Mouse (Mus musculus) limb, embryonic 14.5 days (tissue): ENCODE data around the gene Klhl23. TPM values are rescaled to one million over a fixed set of nuclear protein-coding genes. Genes with fewer than 3 reads are reported as not detected.

Experiments used
- ATAC-seq: fragments of 200-750 bp; cut with Nextera tagmentation; 2 replicates; pipeline ENCODE4 v1.8.0; 2017; ENCODE audit warnings: low read depth, moderate number of reproducible peaks, moderate TSS enrichment; ENCODE audit not compliant: low FRiP score
- DNase-seq: peaks from one replicate; pipeline ENCODE4 v3.0.0-alpha.2; 2015; ENCODE audit warnings: low spot score
- H3K27ac ChIP-seq: fragments of 300-500 bp; sonication (generic); replicated peaks from 2 replicates; pipeline ENCODE4 v1.5.1; 2014; ENCODE audit warnings: low read depth, mild to moderate bottlenecking, low read length, moderate library complexity, mixed read lengths
- H3K27me3 ChIP-seq: fragments of 300-500 bp; sonication (generic); 2 replicates; pipeline ENCODE4 v1.6.1; 2014; ENCODE audit warnings: low read length, mixed read lengths; ENCODE audit not compliant: control insufficient read depth, insufficient read depth
- H3K36me3 ChIP-seq: fragments of 300-500 bp; sonication (generic); 2 replicates; pipeline ENCODE4 v1.6.1; 2014; ENCODE audit warnings: mild to moderate bottlenecking, low read length, moderate library complexity, mixed read lengths; ENCODE audit not compliant: control insufficient read depth, insufficient read depth
- H3K4me1 ChIP-seq: fragments of 300-500 bp; sonication (generic); 2 replicates; pipeline ENCODE4 v1.6.1; 2014; ENCODE audit warnings: antibody characterized with exemption, low read length, mixed read lengths; ENCODE audit not compliant: control insufficient read depth, insufficient read depth
- H3K4me2 ChIP-seq: fragments of 300-500 bp; sonication (generic); replicated peaks from 2 replicates; pipeline ENCODE4 v1.6.1; 2014; ENCODE audit warnings: low read depth, mild to moderate bottlenecking, low read length, moderate library complexity; ENCODE audit not compliant: severe bottlenecking
- H3K4me3 ChIP-seq: fragments of 300-500 bp; sonication (generic); replicated peaks from 2 replicates; pipeline ENCODE4 v1.5.1; 2014; ENCODE audit warnings: low read length
- H3K9ac ChIP-seq: fragments of 300-500 bp; sonication (generic); 2 replicates; pipeline ENCODE4 v1.6.1; 2014; ENCODE audit warnings: mild to moderate bottlenecking, low read depth, low read length, moderate library complexity; ENCODE audit not compliant: severe bottlenecking
- H3K9me3 ChIP-seq: fragments of 300-500 bp; sonication (generic); 2 replicates; pipeline ENCODE4 v1.6.1; 2016; ENCODE audit warnings: low read length; ENCODE audit not compliant: control insufficient read depth
- POLR2A ChIP-seq: fragments of 200-500 bp; IDR thresholded peaks from 2 replicates; pipeline ENCODE4 v1.8.0; 2012; ENCODE audit warnings: inconsistent platforms, mild to moderate bottlenecking, moderate library complexity, borderline replicate concordance; ENCODE audit not compliant: insufficient read depth, insufficient read length; ENCODE audit errors: extremely low read depth
- WGBS: fragments of 180-500 bp; shearing (Covaris S2); extraction: QIAGEN DNeasy Blood & Tissue Kit; methylation state at CpG from one replicate; pipeline ENCODE4 v1.1.7; 2014; 5-methylcytosine and 5-hydroxymethylcytosine counted together
- polyA plus RNA-seq, 2 experiments: library from polyadenylated mRNA; depleted of rRNA in 1 of 2; stranded (reverse) in 1 of 2; unstranded in 1 of 2; fragments of >200 nt; fragmentation: Nextera tagmentation in 1 of 2; extraction: Ambion mirVana in 1 of 2; gene quantifications; 2 replicates each; pipeline versions ENCODE4 v1.2.1 to v1.2.3; 2012 to 2014

Gene Klhl23
- polyA plus RNA-seq, 2 experiments, result 20.7 to 21.2 TPM

DNA sequence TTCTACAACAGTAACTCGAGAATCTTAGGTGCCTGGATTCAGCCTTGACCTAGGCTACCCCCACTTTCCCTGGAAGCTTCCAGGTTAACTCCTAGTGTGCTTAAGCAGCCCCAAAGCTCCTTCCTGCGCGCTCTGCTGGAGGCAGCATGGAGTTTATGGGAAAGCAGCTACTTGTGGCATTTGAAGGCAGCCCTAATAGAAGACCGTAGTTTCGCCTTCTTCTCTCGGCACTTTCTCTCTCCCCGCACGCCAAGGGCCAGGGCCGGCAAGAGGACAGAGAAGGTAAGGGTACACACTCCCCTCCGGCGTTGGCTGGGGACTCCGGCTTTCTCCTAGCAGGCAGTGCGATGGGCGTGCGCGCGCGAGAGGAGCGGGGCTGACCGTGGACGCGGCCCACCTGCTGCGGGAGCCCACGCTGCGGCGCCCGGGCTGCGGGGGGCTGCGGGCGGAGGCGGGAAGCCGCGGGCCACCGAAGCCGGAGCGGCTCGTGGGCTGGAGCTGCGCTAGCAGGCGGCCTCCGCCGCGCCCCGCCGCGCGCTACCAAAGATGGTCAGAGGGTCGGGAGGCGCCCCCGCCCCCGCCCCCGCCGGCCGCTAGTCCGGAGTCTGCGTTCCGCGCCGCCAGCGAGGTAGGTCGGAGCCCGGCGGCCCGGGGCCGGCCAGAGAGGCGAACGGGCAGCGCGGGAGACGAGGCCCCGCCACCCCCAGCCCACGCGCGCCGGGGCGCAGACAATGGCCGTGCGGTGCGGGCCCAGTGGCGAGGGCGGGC, 801 bp downstream of the Klhl23 start:
- H3K4me2 ChIP-seq, result peak overlapping the region; percentile 72
- 1% methylated on average over 45 of the region's 80 CpGs for WGBS

DNA sequence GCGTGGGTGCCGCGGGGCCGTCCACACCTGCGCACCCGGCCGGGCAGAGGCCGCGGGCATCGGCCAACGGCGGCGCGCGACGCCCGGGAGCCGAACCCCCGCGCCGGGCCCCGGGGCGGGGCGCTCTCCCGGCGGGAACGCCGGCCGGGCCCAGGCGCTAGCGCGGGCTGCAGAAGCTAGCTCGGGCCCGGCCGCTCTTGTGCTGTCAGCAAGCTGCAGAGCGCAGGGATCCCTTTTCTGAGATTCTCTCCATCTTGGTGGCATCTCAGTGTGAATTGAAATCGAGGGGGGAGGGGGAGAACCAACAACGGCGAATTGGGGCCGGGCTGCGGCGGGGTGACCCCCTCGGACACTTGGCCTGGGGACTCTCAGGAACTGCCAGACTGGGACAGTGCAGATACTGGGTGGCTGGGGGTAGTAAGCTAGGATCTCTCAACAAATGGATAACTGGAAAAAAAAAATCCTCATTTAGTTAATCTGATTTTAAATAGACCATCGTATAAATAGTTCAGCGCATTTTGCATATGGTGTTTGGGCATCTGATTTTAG, 1.5 kb downstream of the Klhl23 start:
- no peak for TF ChIP-seq POLR2A
- peak; percentile 25 for DNase-seq
- H3K27me3 ChIP-seq, result no peaks in the 10 kb centered on the region

More for the DNA sequence above, 801 bp downstream of the Klhl23 start:
- Histone ChIP-seq H3K4me1 (peaks cover 8% of the 10 kb centered on the region; the same call in 1 of the 2 replicates), H3K27ac (peak overlapping the region; percentile 96), H3K9me3 (no peaks in the 10 kb centered on the region), H3K27me3 (no peaks in the 10 kb centered on the region), H3K4me3 (peak overlapping the region; percentile 82), H3K36me3 (peaks cover 16% of the 10 kb centered on the region; the same call in 1 of the 2 replicates), H3K9ac (peak overlapping the region; percentile 97)
- peak; percentile 65 for DNase-seq
- peak; percentile 82 for ATAC-seq
- peak; percentile 55; the same call in 1 of the 2 replicates for TF ChIP-seq POLR2A

DNA sequence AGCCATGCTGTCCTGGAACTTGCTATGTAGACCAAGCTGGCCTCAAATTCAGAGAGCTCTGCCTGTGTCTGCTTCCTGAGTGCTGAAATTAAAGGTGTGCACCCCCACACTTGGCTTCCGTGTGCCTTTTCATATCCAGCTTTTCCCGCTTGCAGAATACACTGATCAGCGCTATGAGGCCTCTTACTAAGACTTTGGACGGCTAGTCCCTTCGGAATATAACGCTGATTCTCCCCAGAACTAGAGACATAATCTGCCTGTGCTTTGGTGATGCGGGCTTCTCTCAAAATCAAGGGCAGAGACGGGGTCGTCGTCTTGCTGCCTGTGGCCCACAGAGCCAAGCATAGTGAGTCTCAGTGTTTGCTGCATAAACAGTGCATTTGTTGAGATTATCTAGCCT, 4.2 kb downstream of the Klhl23 start:
- DNase-seq, result no peak
- no peak for ATAC-seq
- TF ChIP-seq POLR2A, result no peak
- no peak overlapping the region for H3K9ac ChIP-seq
- H3K4me1 ChIP-seq, result peaks cover 8% of the 10 kb centered on the region; the same call in 1 of the 2 replicates
- no peaks in the 10 kb centered on the region for H3K9me3 ChIP-seq
- peaks cover 31% of the 10 kb centered on the region for H3K36me3 ChIP-seq
- WGBS, result 86% methylated on average over 10 of the region's 10 CpGs
- no peaks in the 10 kb centered on the region for H3K27me3 ChIP-seq
- H3K27ac ChIP-seq, result no peak overlapping the region
- H3K4me2 ChIP-seq, result no peak overlapping the region
- no peak overlapping the region for H3K4me3 ChIP-seq

More for the DNA sequence above, 1.5 kb downstream of the Klhl23 start:
- Histone ChIP-seq H3K36me3 (peaks cover 18% of the 10 kb centered on the region), H3K9me3 (no peaks in the 10 kb centered on the region), H3K4me3 (peak overlapping the region; percentile 82), H3K9ac (peak overlapping the region; percentile 97), H3K4me2 (peak overlapping the region; percentile 72), H3K4me1 (peaks cover 8% of the 10 kb centered on the region; the same call in 1 of the 2 replicates), H3K27ac (peak overlapping the region; percentile 96)
- 2% methylated on average over 38 of the region's 45 CpGs for WGBS
- peak; percentile 77 for ATAC-seq

GRCm38 (mm10) chr2:69826380-69826779, 4.6 kb downstream of the Klhl23 start:
- ATAC-seq (no peak), DNase-seq (no peak)
- Histone ChIP-seq H3K4me2 (no peak overlapping the region), H3K27ac (no peak overlapping the region), H3K36me3 (peaks cover 36% of the 10 kb centered on the region), H3K4me3 (no peak overlapping the region), H3K4me1 (peaks cover 7% of the 10 kb centered on the region; the same call in 1 of the 2 replicates), H3K9me3 (no peaks in the 10 kb centered on the region), H3K9ac (no peak overlapping the region), H3K27me3 (no peaks in the 10 kb centered on the region)
- WGBS, result 85% methylated on average over 2 of the region's 2 CpGs
- no peak for TF ChIP-seq POLR2A

DNA sequence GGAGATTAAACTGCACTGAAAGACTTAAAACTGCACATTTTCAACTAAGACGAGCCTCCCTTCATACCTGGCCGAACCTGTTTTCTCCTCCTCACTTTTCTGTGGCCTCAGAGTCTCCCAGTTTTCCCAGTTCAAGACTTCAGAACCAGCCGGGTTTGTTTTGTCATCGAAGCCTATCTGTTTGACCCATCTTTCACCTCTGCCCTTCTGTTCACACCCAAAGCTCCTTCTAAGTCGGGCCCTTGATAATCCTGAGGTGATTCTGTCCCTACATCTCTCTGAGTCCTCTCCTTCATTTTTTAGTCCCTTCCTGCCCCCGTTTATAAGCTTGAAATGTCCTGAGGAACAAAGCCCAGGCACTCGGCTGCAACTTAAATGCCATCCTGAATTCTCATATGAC, 6.3 kb downstream of the Klhl23 start:
- H3K27me3 ChIP-seq, result no peaks in the 10 kb centered on the region
- no peaks in the 10 kb centered on the region for H3K9me3 ChIP-seq
- no peak for DNase-seq
- no peak for ATAC-seq
- 0 out of 2 replicates have a peak, but pooled peaks cover 3% of the 10 kb centered on the region for H3K4me1 ChIP-seq
- no peak overlapping the region for H3K4me2 ChIP-seq
- no peak for TF ChIP-seq POLR2A
- no peak overlapping the region for H3K9ac ChIP-seq
- WGBS, result 31% methylated on average over 7 of the region's 7 CpGs
- H3K36me3 ChIP-seq, result peaks cover 41% of the 10 kb centered on the region
- H3K4me3 ChIP-seq, result no peak overlapping the region
- no peak overlapping the region for H3K27ac ChIP-seq
